Mouse (Mus musculus) erythroid progenitor cell, adult 5-6 weeks (primary cell): Measurements from ENCODE around the gene Naa15. TPM values are rescaled to one million over a fixed set of nuclear protein-coding genes. Genes with fewer than 3 reads are reported as not detected.

ENCODE experiments used
- ATAC-seq: replicated peaks from 2 replicates; pipeline ENCODE4 v1.8.0; 2016; ENCODE audit warnings: moderate number of reproducible peaks, mild to moderate bottlenecking, moderate TSS enrichment, inconsistent platforms; ENCODE audit not compliant: poor library complexity, low FRiP score, severe bottlenecking
- total RNA-seq, 2 experiments: library from RNA; stranded (forward) in 1 of 2; stranded (reverse) in 1 of 2; fragments of 150-400 nt in 1 of 2; fragments of 186-747, 209-891 nt in 1 of 2; gene quantifications; 2 replicates each; pipeline versions ENCODE4 v1.2.3 to v1.2.4; 2015 to 2017; ENCODE audit warnings: low replicate concordance in 2 of 2

Naa15 gene
- total RNA-seq, 2 experiments from 2014 or later: 47.8 to 73.0 TPM

GRCm38 (mm10) chr3:51498659-51499058 lies 83.7 kb downstream of the Naa15 start:
- no peak for ATAC-seq

DNA sequence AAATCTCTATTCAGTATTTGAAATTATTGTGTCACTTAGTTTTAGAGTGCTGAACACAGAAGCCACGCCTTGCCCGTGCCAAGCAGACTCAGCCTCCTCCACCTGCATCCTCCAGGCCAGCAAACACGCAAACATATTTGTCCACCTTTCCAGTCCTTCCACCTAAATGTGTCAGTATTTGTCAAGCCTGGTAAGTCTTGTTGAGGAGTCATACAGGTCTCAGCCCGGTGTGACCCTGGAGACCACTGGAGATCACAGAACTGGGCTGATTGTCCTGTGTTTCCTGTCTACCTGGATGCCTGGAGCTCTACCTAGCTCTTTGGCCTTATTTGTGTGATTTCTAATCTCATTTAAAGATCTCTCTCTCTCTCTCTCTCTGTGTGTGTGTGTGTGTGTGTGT lies 84.9 kb downstream of the Naa15 start:
- no peak for ATAC-seq

GRCm38 (mm10) chr3:51504385-51504952 lies 89.5 kb downstream of the Naa15 start:
- ATAC-seq: no peak

GRCm38 (mm10) chr3:51505465-51505864 lies 90.5 kb downstream of the Naa15 start:
- ATAC-seq: no peak

DNA sequence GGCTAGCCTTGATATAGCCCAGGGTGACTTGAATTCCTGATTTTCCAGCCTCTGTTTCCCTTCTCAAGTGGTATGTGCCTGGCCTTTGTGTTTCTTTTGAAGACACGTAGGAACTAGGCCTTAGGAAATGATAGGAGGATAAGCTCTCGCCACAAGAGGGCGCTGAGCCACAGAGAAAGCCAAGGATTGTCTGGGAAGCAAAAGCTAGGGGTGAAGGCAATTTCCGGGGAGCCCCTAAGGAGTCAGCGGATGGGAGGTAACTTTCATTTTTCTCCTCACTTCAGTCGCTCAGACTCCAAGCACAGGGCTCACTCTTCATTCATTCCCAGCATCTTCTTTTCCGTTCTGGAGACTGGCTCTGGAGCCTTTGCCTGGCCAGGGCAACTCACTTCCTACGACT lies 96.0 kb downstream of the Naa15 start:
- peak; percentile 59; the same call in 1 of the 2 replicates for ATAC-seq

DNA sequence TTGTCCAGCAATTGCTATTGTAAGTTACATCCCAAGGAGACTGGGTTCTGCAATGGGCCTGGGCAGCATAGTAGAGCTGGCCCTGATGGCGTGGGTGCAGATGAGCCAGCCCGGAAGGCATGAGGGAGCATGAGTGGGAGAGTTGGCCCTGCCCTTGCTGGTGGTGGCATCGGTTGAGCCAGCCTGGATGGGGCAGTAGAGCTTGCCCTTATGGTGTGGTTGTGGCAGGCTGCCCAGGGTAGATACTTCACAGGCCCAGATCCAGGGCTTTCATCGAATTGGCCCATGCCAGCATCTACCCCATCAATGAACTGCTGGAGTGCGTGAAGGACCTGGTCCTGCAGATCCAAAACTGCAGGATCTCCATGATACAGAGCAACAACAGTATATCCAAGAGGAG lies 97.0 kb downstream of the Naa15 start:
- no peak for ATAC-seq

- no peak for ATAC-seq
Measured at GRCm38 (mm10) chr3:51517467-51517866, 102.5 kb downstream of the Naa15 start.

DNA sequence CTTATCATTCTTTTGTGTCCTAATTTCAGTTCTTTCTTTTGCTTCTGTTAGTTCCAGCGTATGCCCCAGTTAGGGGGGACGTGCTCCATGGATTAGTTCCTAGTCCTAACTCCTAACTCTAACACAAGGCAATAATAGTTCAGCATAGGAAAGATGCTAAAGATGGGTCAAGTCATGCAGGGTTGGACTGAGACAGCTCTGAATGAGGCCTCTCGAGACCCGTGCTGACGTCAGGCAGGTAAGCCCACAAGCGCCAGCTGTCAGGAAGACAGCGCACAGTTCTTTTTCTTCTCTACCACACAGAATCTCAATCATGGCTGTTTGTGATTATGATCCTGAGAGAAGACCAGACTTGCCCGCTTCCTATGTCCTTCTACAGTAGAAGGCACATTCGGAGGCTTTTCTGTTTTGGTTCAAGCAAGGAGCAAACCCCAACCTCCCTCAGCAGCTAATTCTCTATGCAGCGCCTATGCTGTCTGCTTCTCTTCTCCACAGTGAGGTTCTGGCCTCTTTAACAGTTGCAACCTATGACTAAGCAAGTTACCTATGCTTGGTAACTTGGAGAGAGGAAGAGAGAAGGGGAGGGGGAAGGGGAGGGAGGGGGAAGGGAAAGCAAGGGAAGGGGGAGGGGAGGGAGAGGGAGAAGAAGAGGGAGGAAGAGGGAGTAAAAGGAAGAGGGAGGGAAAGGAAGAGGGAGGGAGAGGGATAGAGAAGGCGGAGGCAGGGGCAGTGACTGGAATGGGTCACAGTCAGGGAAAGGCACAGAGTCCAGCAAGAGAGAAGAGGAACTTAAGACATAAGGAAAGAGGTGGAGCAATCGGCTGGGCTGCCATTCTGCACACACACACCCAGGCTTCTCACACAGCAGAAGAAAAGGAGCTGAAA lies 103.2 kb downstream of the Naa15 start:
- no peak for ATAC-seq

- ATAC-seq: no peak
Measured at GRCm38 (mm10) chr3:51518763-51519121, 103.8 kb downstream of the Naa15 start.

- ATAC-seq: no peak
Measured at GRCm38 (mm10) chr3:51521262-51521661, 106.3 kb downstream of the Naa15 start.

GRCm38 (mm10) chr3:51525186-51525785 lies 110.3 kb downstream of the Naa15 start:
- ATAC-seq: no peak

Other genes with a start within 250 kb of the Naa15 start
- gene Noct, start 190.7 kb upstream of the Naa15 start, total RNA-seq (2015; ENCODE audit: low replicate concordance): 59.8 and 69.2 TPM in 2 replicates
- 40.7 and 49.9 TPM in 2 replicates for gene Noct, start 190.7 kb upstream of the Naa15 start, total RNA-seq (2017; ENCODE audit: low replicate concordance)
- 35.0 and 53.2 TPM in 2 replicates for gene Elf2, start 74.5 kb upstream of the Naa15 start, total RNA-seq (2015; ENCODE audit: low replicate concordance)
- 90.9 and 107 TPM in 2 replicates for gene Elf2, start 74.5 kb upstream of the Naa15 start, total RNA-seq (2017; ENCODE audit: low replicate concordance)
- not detected in 2 replicates for gene Mgarp, start 18.4 kb upstream of the Naa15 start, total RNA-seq (2015; ENCODE audit: low replicate concordance)
- 0.51 and 3.9 TPM in 2 replicates for gene Mgarp, start 18.4 kb upstream of the Naa15 start, total RNA-seq (2017; ENCODE audit: low replicate concordance)
- 34.2 and 67.1 TPM in 2 replicates for gene Ndufc1, start 6.2 kb upstream of the Naa15 start, total RNA-seq (2015; ENCODE audit: low replicate concordance)
- 9.3 and 17.5 TPM in 2 replicates for gene Ndufc1, start 6.2 kb upstream of the Naa15 start, total RNA-seq (2017; ENCODE audit: low replicate concordance)
- gene Rab33b, start 68.8 kb downstream of the Naa15 start, total RNA-seq (2015; ENCODE audit: low replicate concordance): 2.5 and 5.4 TPM in 2 replicates
- 2.2 and 2.9 TPM in 2 replicates for gene Rab33b, start 68.8 kb downstream of the Naa15 start, total RNA-seq (2017; ENCODE audit: low replicate concordance)
- 5.9 and 9.4 TPM in 2 replicates for gene Setd7, start 145.7 kb downstream of the Naa15 start, total RNA-seq (2015; ENCODE audit: low replicate concordance)
- gene Setd7, start 145.7 kb downstream of the Naa15 start, total RNA-seq (2017; ENCODE audit: low replicate concordance): 1.6 and 3.3 TPM in 2 replicates
- gene Mgst2, start 245.2 kb downstream of the Naa15 start, total RNA-seq (2015; ENCODE audit: low replicate concordance): 19.3 and 31.0 TPM in 2 replicates
- 14.5 and 33.0 TPM in 2 replicates for gene Mgst2, start 245.2 kb downstream of the Naa15 start, total RNA-seq (2017; ENCODE audit: low replicate concordance)